Mouse (Mus musculus): Measurements from ENCODE around the gene Pitpna. TPM values are rescaled to one million over a fixed set of nuclear protein-coding genes. Genes with fewer than 3 reads are reported as not detected.

Pitpna gene
- polyA plus RNA-seq, 1 experiment from 2014 or later, result 69.8 TPM

GRCm38 (mm10) chr11:75572301-75572791 lies 15.6 kb upstream of the Pitpna start:
- H3K27me3 ChIP-seq (ENCODE audit: insufficient read depth, low read length), result no peaks in the 10 kb centered on the region
- DNase-seq (ENCODE audit: low spot score), result no peak
- TF ChIP-seq CTCF (IDR thresholded peaks at IDR 0.05; ENCODE audit: low read depth), result no peak
- no peak overlapping the region for H3K4me3 ChIP-seq (replicated peaks; ENCODE audit: low read depth, low read length)
- no peaks in the 10 kb centered on the region for H3K9me3 ChIP-seq (replicated peaks; ENCODE audit: low read length)
- H3K9ac ChIP-seq (ENCODE audit: low read depth, low read length), result 0 out of 2 replicates have a peak overlapping the region, but pooled peaks have one; percentile 1
- no peak overlapping the region for H3K27ac ChIP-seq
- H3K4me2 ChIP-seq (ENCODE audit: low read length), result no peak overlapping the region
- no peak for ATAC-seq (replicated peaks; ENCODE audit: low FRiP score, low read depth)
- H3K36me3 ChIP-seq (ENCODE audit: insufficient read depth, low read length), result 0 out of 2 replicates have a peak, but pooled peaks cover 3% of the 10 kb centered on the region
- 22% methylated on average over 10 of the region's 10 CpGs for WGBS
- peaks cover 9% of the 10 kb centered on the region for H3K4me1 ChIP-seq (replicated peaks; ENCODE audit: insufficient read depth, low read length)

DNA sequence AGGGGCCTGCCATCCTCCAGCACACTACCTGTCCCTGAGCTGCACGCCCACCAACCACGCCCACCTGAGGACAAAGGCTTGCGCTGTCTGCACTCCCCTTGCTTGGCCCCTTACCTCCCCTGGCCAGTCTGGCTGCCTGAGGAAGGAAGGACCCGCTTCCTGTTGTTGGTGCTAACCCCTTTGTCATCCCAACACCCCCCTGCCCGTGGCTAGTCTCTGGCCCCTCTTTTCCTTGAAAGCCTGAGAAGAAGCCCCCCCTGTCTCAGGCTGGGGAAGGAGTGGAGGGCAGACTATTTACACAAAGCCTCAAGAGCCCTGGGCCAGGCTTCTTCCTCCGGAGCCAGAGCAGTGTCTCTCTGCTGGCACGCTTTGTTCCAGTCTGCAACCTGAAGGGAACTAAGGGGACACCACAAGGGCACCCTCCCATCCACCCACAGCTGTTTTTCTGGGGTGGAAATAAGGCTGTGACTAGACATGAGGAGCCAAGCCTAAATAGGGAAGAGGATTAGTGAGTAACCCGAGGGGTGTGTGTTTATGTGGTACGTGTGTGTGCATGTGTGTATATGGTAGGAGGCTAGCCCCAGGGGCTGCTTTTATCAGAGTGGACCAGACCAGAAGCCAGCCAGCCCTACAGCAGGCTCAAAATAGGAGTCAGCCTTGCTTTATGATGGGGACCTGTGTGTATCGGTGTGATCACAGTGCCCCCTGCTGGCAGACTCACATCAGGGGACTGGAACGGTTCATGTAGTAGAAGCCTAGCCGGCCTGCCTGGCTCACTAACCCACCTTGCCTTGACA lies 14.8 kb upstream of the Pitpna start:
- ATAC-seq (replicated peaks; ENCODE audit: low FRiP score, low read depth), result peak; percentile 87

DNA sequence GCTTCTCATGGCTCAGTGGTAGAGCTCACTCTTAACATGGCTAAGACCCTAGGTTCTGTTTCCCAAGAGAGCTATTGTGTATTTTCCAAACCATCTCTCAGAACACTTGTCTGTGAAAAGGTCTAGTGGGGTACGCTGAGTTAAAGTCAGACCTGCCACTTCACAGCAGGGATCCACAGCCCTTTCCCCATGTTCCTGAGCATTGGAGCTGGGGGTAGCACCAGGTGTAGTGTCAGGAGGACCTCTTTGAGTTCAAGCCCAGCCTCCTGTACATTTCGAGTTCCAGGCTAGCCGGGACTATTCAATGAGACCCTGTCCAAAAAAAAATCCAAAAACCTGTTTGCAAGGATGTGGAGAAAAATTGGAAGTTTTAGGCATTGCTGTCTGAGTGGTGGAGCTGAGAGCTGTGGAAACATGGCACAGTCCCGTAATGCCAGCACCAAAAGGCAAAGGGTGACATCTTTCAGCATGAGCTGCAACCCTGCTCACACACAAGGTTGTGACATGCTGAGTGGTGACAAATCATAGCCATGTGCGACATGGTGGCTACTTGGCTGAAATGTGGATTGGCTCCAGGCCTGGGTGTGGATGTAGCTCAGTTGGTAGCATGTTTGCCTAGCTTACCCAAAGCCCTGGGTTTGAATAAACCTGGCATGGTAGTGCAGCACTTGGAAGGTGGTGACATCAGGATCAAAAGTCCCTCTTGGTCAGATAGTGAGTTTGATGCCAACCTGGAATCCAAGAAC lies 13.3 kb upstream of the Pitpna start:
- DNase-seq (ENCODE audit: low spot score), result no peak
- no peaks in the 10 kb centered on the region for H3K9me3 ChIP-seq (replicated peaks; ENCODE audit: low read length)
- H3K9ac ChIP-seq (ENCODE audit: low read depth, low read length), result no peak overlapping the region
- WGBS, result 84% methylated on average over 5 of the region's 5 CpGs
- no peak overlapping the region for H3K27ac ChIP-seq
- ATAC-seq (replicated peaks; ENCODE audit: low FRiP score, low read depth), result no peak
- TF ChIP-seq CTCF (IDR thresholded peaks at IDR 0.05; ENCODE audit: low read depth), result no peak
- peaks cover 7% of the 10 kb centered on the region for H3K4me1 ChIP-seq (replicated peaks; ENCODE audit: insufficient read depth, low read length)
- H3K36me3 ChIP-seq (ENCODE audit: insufficient read depth, low read length), result no peaks in the 10 kb centered on the region
- H3K4me2 ChIP-seq (ENCODE audit: low read length), result no peak overlapping the region
- no peaks in the 10 kb centered on the region for H3K27me3 ChIP-seq (ENCODE audit: insufficient read depth, low read length)
- H3K4me3 ChIP-seq (replicated peaks; ENCODE audit: low read depth, low read length), result no peak overlapping the region

More for the DNA sequence above, 14.8 kb upstream of the Pitpna start:
- Histone ChIP-seq H3K9me3 (replicated peaks; ENCODE audit: low read length) (no peaks in the 10 kb centered on the region), H3K4me3 (replicated peaks; ENCODE audit: low read depth, low read length) (no peak overlapping the region), H3K4me1 (replicated peaks; ENCODE audit: insufficient read depth, low read length) (peaks cover 7% of the 10 kb centered on the region), H3K27ac (0 out of 2 replicates have a peak overlapping the region, but pooled peaks have one; percentile 31), H3K4me2 (ENCODE audit: low read length) (no peak overlapping the region), H3K9ac (ENCODE audit: low read depth, low read length) (0 out of 2 replicates have a peak overlapping the region, but pooled peaks have one; percentile 1), H3K36me3 (ENCODE audit: insufficient read depth, low read length) (0 out of 2 replicates have a peak, but pooled peaks cover 3% of the 10 kb centered on the region), H3K27me3 (ENCODE audit: insufficient read depth, low read length) (no peaks in the 10 kb centered on the region)
- WGBS, result 8% methylated on average over 12 of the region's 12 CpGs
- TF ChIP-seq CTCF (IDR thresholded peaks at IDR 0.05; ENCODE audit: low read depth), result peak; percentile 97
- peak; percentile 96 for DNase-seq (ENCODE audit: low spot score)

GRCm38 (mm10) chr11:75575560-75576123 lies 12.3 kb upstream of the Pitpna start:
- Histone ChIP-seq H3K4me3 (replicated peaks; ENCODE audit: low read depth, low read length) (no peak overlapping the region), H3K27me3 (ENCODE audit: insufficient read depth, low read length) (no peaks in the 10 kb centered on the region), H3K9ac (ENCODE audit: low read depth, low read length) (no peak overlapping the region), H3K4me2 (ENCODE audit: low read length) (no peak overlapping the region), H3K4me1 (replicated peaks; ENCODE audit: insufficient read depth, low read length) (peaks cover 7% of the 10 kb centered on the region), H3K27ac (no peak overlapping the region), H3K36me3 (ENCODE audit: insufficient read depth, low read length) (no peaks in the 10 kb centered on the region), H3K9me3 (replicated peaks; ENCODE audit: low read length) (no peaks in the 10 kb centered on the region)
- no peak for TF ChIP-seq CTCF (IDR thresholded peaks at IDR 0.05; ENCODE audit: low read depth)
- no peak for ATAC-seq (replicated peaks; ENCODE audit: low FRiP score, low read depth)
- WGBS, result 66% methylated on average over 9 of the region's 9 CpGs
- no peak for DNase-seq (ENCODE audit: low spot score)

- no peaks in the 10 kb centered on the region for H3K9me3 ChIP-seq (replicated peaks; ENCODE audit: low read length)
- no peak overlapping the region for H3K4me3 ChIP-seq (replicated peaks; ENCODE audit: low read depth, low read length)
- no peak; the same call in 1 of the 2 replicates for ATAC-seq (replicated peaks; ENCODE audit: low FRiP score, low read depth)
- no peak overlapping the region for H3K4me2 ChIP-seq (ENCODE audit: low read length)
- no peak for DNase-seq (ENCODE audit: low spot score)
- TF ChIP-seq CTCF (IDR thresholded peaks at IDR 0.05; ENCODE audit: low read depth), result no peak
- H3K9ac ChIP-seq (ENCODE audit: low read depth, low read length), result no peak overlapping the region
- no peaks in the 10 kb centered on the region for H3K27me3 ChIP-seq (ENCODE audit: insufficient read depth, low read length)
- no peak overlapping the region for H3K27ac ChIP-seq
- no peaks in the 10 kb centered on the region for H3K36me3 ChIP-seq (ENCODE audit: insufficient read depth, low read length)
- WGBS, result 70% methylated on average over 5 of the region's 5 CpGs
- H3K4me1 ChIP-seq (replicated peaks; ENCODE audit: insufficient read depth, low read length), result no peaks in the 10 kb centered on the region
Observed at GRCm38 (mm10) chr11:75578609-75579008, 9.3 kb upstream of the Pitpna start.

Data from kidney, postnatal 0 days (tissue).